Mouse (Mus musculus) intestine, embryonic 15.5 days (tissue): ENCODE data around the gene Strn4. TPM values are rescaled to one million over a fixed set of nuclear protein-coding genes. Genes with fewer than 3 reads are reported as not detected.

Source experiments
- ATAC-seq: fragments of 200-750 bp; cut with Nextera tagmentation; 2 replicates; pipeline ENCODE4 v1.8.0; 2017; ENCODE audit warnings: moderate TSS enrichment, moderate library complexity
- H3K27ac ChIP-seq: fragments of 300-500 bp; sonication (generic); 2 replicates; pipeline ENCODE4 v1.5.1; 2015; ENCODE audit warnings: mild to moderate bottlenecking, inconsistent platforms
- H3K27me3 ChIP-seq: fragments of 300-500 bp; sonication (generic); replicated peaks from 2 replicates; pipeline ENCODE4 v1.6.1; 2015; ENCODE audit warnings: inconsistent platforms
- H3K36me3 ChIP-seq: fragments of 300-500 bp; sonication (generic); 2 replicates; pipeline ENCODE4 v1.6.1; 2015; ENCODE audit warnings: inconsistent platforms
- H3K4me1 ChIP-seq: fragments of 300-500 bp; sonication (generic); replicated peaks from 2 replicates; pipeline ENCODE4 v1.6.1; 2015; ENCODE audit warnings: inconsistent platforms
- H3K4me2 ChIP-seq: fragments of 300-500 bp; sonication (generic); replicated peaks from 2 replicates; pipeline ENCODE4 v1.6.1; 2015; ENCODE audit warnings: mild to moderate bottlenecking, inconsistent platforms
- H3K4me3 ChIP-seq: fragments of 300-500 bp; sonication (generic); replicated peaks from 2 replicates; pipeline ENCODE4 v1.5.1; 2015; ENCODE audit warnings: inconsistent platforms
- H3K9ac ChIP-seq: fragments of 300-500 bp; sonication (generic); 2 replicates; pipeline ENCODE4 v1.6.1; 2015; ENCODE audit warnings: inconsistent platforms
- H3K9me3 ChIP-seq: fragments of 300-500 bp; sonication (generic); 2 replicates; pipeline ENCODE4 v1.6.1; 2016; ENCODE audit warnings: inconsistent platforms
- WGBS: fragments of 180-500 bp; shearing (Covaris S2); methylation state at CpG from one replicate; pipeline ENCODE4 v1.1.7; 2015; 5-methylcytosine and 5-hydroxymethylcytosine counted together
- polyA plus RNA-seq: library from polyadenylated mRNA; unstranded; fragments of >200 nt; fragmentation: Nextera tagmentation; extraction: Ambion mirVana; gene quantifications from 2 replicates; pipeline ENCODE4 v1.2.1, GENCODE M21; 2015

The Strn4 gene
- polyA plus RNA-seq, 1 experiment from 2014 or later: 77.3 TPM

GRCm38 (mm10) chr7:16872478-16872877 lies 56.8 kb downstream of the Strn4 start:
- H3K4me1 ChIP-seq: peaks cover 6% of the 10 kb centered on the region; the same call in 1 of the 2 replicates
- H3K4me2 ChIP-seq: no peak overlapping the region
- H3K27me3 ChIP-seq: no peaks in the 10 kb centered on the region
- 92% methylated on average over 9 of the region's 9 CpGs for WGBS
- H3K36me3 ChIP-seq: 0 out of 2 replicates have a peak, but pooled peaks cover 7% of the 10 kb centered on the region
- no peak overlapping the region for H3K27ac ChIP-seq
- no peak overlapping the region for H3K4me3 ChIP-seq
- no peak for ATAC-seq
- no peak overlapping the region for H3K9ac ChIP-seq
- no peaks in the 10 kb centered on the region for H3K9me3 ChIP-seq

GRCm38 (mm10) chr7:16873392-16873791 lies 57.7 kb downstream of the Strn4 start:
- 0 out of 2 replicates have a peak, but pooled peaks cover 4% of the 10 kb centered on the region for H3K36me3 ChIP-seq
- no peaks in the 10 kb centered on the region for H3K9me3 ChIP-seq
- H3K4me2 ChIP-seq: no peak overlapping the region
- ATAC-seq: no peak
- peaks cover 6% of the 10 kb centered on the region for H3K4me1 ChIP-seq
- no peaks in the 10 kb centered on the region for H3K27me3 ChIP-seq
- H3K4me3 ChIP-seq: no peak overlapping the region
- no peak overlapping the region for H3K9ac ChIP-seq
- 89% methylated on average over 4 of the region's 4 CpGs for WGBS
- H3K27ac ChIP-seq: no peak overlapping the region

GRCm38 (mm10) chr7:16874190-16874589 lies 58.5 kb downstream of the Strn4 start:
- Histone ChIP-seq H3K9ac (0 out of 2 replicates have a peak overlapping the region, but pooled peaks have one; percentile 14), H3K27ac (peak overlapping the region; percentile 92), H3K4me1 (peaks cover 9% of the 10 kb centered on the region), H3K4me3 (peak overlapping the region; percentile 34), H3K36me3 (0 out of 2 replicates have a peak, but pooled peaks cover 4% of the 10 kb centered on the region), H3K27me3 (no peaks in the 10 kb centered on the region), H3K9me3 (no peaks in the 10 kb centered on the region), H3K4me2 (peak overlapping the region; percentile 56)
- WGBS: 3% methylated on average over 17 of the region's 17 CpGs
- no peak for ATAC-seq

GRCm38 (mm10) chr7:16874756-16875309 lies 59.1 kb downstream of the Strn4 start:
- WGBS: under 1% methylated on average over 32 of the region's 33 CpGs
- H3K9ac ChIP-seq: 0 out of 2 replicates have a peak overlapping the region, but pooled peaks have one; percentile 14
- peak overlapping the region; percentile 76 for H3K4me3 ChIP-seq
- peak overlapping the region; percentile 92 for H3K27ac ChIP-seq
- ATAC-seq: peak; percentile 97
- H3K27me3 ChIP-seq: no peaks in the 10 kb centered on the region
- peaks cover 9% of the 10 kb centered on the region for H3K4me1 ChIP-seq
- peak overlapping the region; percentile 88 for H3K4me2 ChIP-seq
- H3K36me3 ChIP-seq: 0 out of 2 replicates have a peak, but pooled peaks cover 4% of the 10 kb centered on the region
- H3K9me3 ChIP-seq: no peaks in the 10 kb centered on the region

GRCm38 (mm10) chr7:16875310-16875325 lies 59.4 kb downstream of the Strn4 start, which contains the start of gene Dact3:
Gene Dact3, plus strand, starts transcription at chr7:16875317.
- Histone ChIP-seq H3K9ac (peak within 1 kb of the TSS; percentile 76), H3K4me3 (peak within 1 kb of the TSS; percentile 76), H3K4me1 (peaks cover 11% of the 10 kb centered on the region), H3K36me3 (0 out of 2 replicates have a peak, but pooled peaks cover 4% of the 10 kb centered on the region), H3K4me2 (peak within 1 kb of the TSS; percentile 88), H3K27me3 (no peaks in the 10 kb centered on the region), H3K27ac (peak within 1 kb of the TSS; percentile 92), H3K9me3 (no peaks in the 10 kb centered on the region)
- WGBS: no CpG with 5 or more reads among the region's 1 CpGs
- ATAC-seq: no peak

GRCm38 (mm10) chr7:16875326-16875725 lies 59.6 kb downstream of the Strn4 start:
- peak overlapping the region; percentile 81 for H3K27ac ChIP-seq
- H3K36me3 ChIP-seq: 0 out of 2 replicates have a peak, but pooled peaks cover 4% of the 10 kb centered on the region
- peak overlapping the region; percentile 88 for H3K4me2 ChIP-seq
- peak overlapping the region; percentile 76 for H3K4me3 ChIP-seq
- H3K9me3 ChIP-seq: no peaks in the 10 kb centered on the region
- H3K4me1 ChIP-seq: peaks cover 13% of the 10 kb centered on the region
- under 1% methylated on average over 37 of the region's 42 CpGs for WGBS
- H3K27me3 ChIP-seq: no peaks in the 10 kb centered on the region
- peak overlapping the region; percentile 76 for H3K9ac ChIP-seq
- ATAC-seq: no peak

GRCm38 (mm10) chr7:16876006-16876405 lies 60.3 kb downstream of the Strn4 start:
- H3K4me1 ChIP-seq: peaks cover 16% of the 10 kb centered on the region
- H3K36me3 ChIP-seq: 0 out of 2 replicates have a peak, but pooled peaks cover 4% of the 10 kb centered on the region
- WGBS: 16% methylated on average over 11 of the region's 11 CpGs
- peak overlapping the region; percentile 76 for H3K4me3 ChIP-seq
- peak overlapping the region; percentile 76 for H3K9ac ChIP-seq
- no peaks in the 10 kb centered on the region for H3K27me3 ChIP-seq
- peak overlapping the region; percentile 88 for H3K4me2 ChIP-seq
- peak overlapping the region; percentile 81 for H3K27ac ChIP-seq
- no peaks in the 10 kb centered on the region for H3K9me3 ChIP-seq
- no peak for ATAC-seq

GRCm38 (mm10) chr7:16876608-16877007 lies 60.9 kb downstream of the Strn4 start:
- peak overlapping the region; percentile 81 for H3K27ac ChIP-seq
- WGBS: 8% methylated on average over 13 of the region's 13 CpGs

GRCm38 (mm10) chr7:16877717-16878116 lies 62.0 kb downstream of the Strn4 start:
- H3K4me3 ChIP-seq: no peak overlapping the region
- WGBS: 82% methylated on average over 3 of the region's 3 CpGs

More at GRCm38 (mm10) chr7:16876608-16877007, 60.9 kb downstream of the Strn4 start:
- peak overlapping the region; percentile 88 for H3K4me2 ChIP-seq
- no peaks in the 10 kb centered on the region for H3K27me3 ChIP-seq
- H3K9me3 ChIP-seq: no peaks in the 10 kb centered on the region
- peak overlapping the region; percentile 76 for H3K4me3 ChIP-seq
- peak overlapping the region; percentile 39 for H3K9ac ChIP-seq
- H3K36me3 ChIP-seq: 0 out of 2 replicates have a peak, but pooled peaks cover under 1% of the 10 kb centered on the region
- ATAC-seq: no peak
- H3K4me1 ChIP-seq: peaks cover 16% of the 10 kb centered on the region

GRCm38 (mm10) chr7:16879796-16880547 lies 64.3 kb downstream of the Strn4 start:
- 0 out of 2 replicates have a peak, but pooled peaks cover under 1% of the 10 kb centered on the region for H3K27me3 ChIP-seq
- H3K36me3 ChIP-seq: peaks cover 6% of the 10 kb centered on the region
- H3K4me1 ChIP-seq: peaks cover 21% of the 10 kb centered on the region
- peak; percentile 45 for ATAC-seq
- H3K4me3 ChIP-seq: no peak overlapping the region
- H3K27ac ChIP-seq: peak overlapping the region; percentile 37
- H3K9ac ChIP-seq: no peak overlapping the region
- H3K9me3 ChIP-seq: no peaks in the 10 kb centered on the region
- H3K4me2 ChIP-seq: no peak overlapping the region
- 37% methylated on average over 9 of the region's 9 CpGs for WGBS

More at GRCm38 (mm10) chr7:16877717-16878116, 62.0 kb downstream of the Strn4 start:
- no peaks in the 10 kb centered on the region for H3K27me3 ChIP-seq
- no peak overlapping the region for H3K27ac ChIP-seq
- no peaks in the 10 kb centered on the region for H3K9me3 ChIP-seq
- ATAC-seq: no peak
- H3K36me3 ChIP-seq: no peaks in the 10 kb centered on the region; the same call in 1 of the 2 replicates
- peaks cover 16% of the 10 kb centered on the region for H3K4me1 ChIP-seq
- no peak overlapping the region for H3K4me2 ChIP-seq
- H3K9ac ChIP-seq: no peak overlapping the region

- Histone ChIP-seq H3K27me3 (peaks cover 7% of the 10 kb centered on the region; the same call in 1 of the 2 replicates), H3K4me2 (no peak overlapping the region), H3K4me1 (peaks cover 21% of the 10 kb centered on the region), H3K9ac (no peak overlapping the region), H3K36me3 (peaks cover 12% of the 10 kb centered on the region), H3K9me3 (peaks cover 6% of the 10 kb centered on the region; the same call in 1 of the 2 replicates), H3K4me3 (no peak overlapping the region), H3K27ac (peak overlapping the region; percentile 37; the same call in 1 of the 2 replicates)
- WGBS: 27% methylated on average over 5 of the region's 5 CpGs
- ATAC-seq: no peak
Observed at GRCm38 (mm10) chr7:16880615-16881014, 64.9 kb downstream of the Strn4 start.

GRCm38 (mm10) chr7:16883162-16883561 lies 67.5 kb downstream of the Strn4 start:
- ATAC-seq: no peak
- WGBS: 90% methylated on average over 6 of the region's 6 CpGs
- Histone ChIP-seq H3K4me2 (no peak overlapping the region), H3K27me3 (peaks cover 16% of the 10 kb centered on the region), H3K4me3 (no peak overlapping the region), H3K36me3 (peaks cover 18% of the 10 kb centered on the region), H3K27ac (no peak overlapping the region), H3K9me3 (peaks cover 11% of the 10 kb centered on the region), H3K4me1 (peaks cover 15% of the 10 kb centered on the region), H3K9ac (no peak overlapping the region)
